Mouse (Mus musculus) midbrain, embryonic 16.5 days (tissue): ENCODE data around the gene Ndufs2. TPM values are rescaled to one million over a fixed set of nuclear protein-coding genes. Genes with fewer than 3 reads are reported as not detected.
A peak's percentile ranks its signal among the peaks of the same experiment; 100 is the strongest.

Source experiments
- ATAC-seq: fragments of 200-750 bp; cut with Nextera tagmentation; 2 replicates; pipeline ENCODE4 v1.8.0; 2017; ENCODE audit warnings: moderate TSS enrichment
- H3K27ac ChIP-seq: fragments of 300-500 bp; sonication (generic); 2 replicates; pipeline ENCODE4 v1.5.1; 2014; ENCODE audit warnings: mild to moderate bottlenecking, low read length, mixed read lengths
- H3K27me3 ChIP-seq: fragments of 300-500 bp; sonication (generic); 2 replicates; pipeline ENCODE4 v1.6.1; 2014; ENCODE audit warnings: low read depth, low read length, mixed read lengths; ENCODE audit not compliant: control insufficient read depth, insufficient read depth
- H3K36me3 ChIP-seq: fragments of 300-500 bp; sonication (generic); 2 replicates; pipeline ENCODE4 v1.6.1; 2014; ENCODE audit warnings: mild to moderate bottlenecking, low read length, moderate library complexity, mixed read lengths; ENCODE audit not compliant: control insufficient read depth, insufficient read depth
- H3K4me1 ChIP-seq: fragments of 300-500 bp; sonication (generic); 2 replicates; pipeline ENCODE4 v1.6.1; 2014; ENCODE audit warnings: mild to moderate bottlenecking, low read length, mixed read lengths; ENCODE audit not compliant: control insufficient read depth, insufficient read depth
- H3K4me2 ChIP-seq: fragments of 300-500 bp; sonication (generic); 2 replicates; pipeline ENCODE4 v1.6.1; 2014; ENCODE audit warnings: mild to moderate bottlenecking, low read length, mixed read lengths
- H3K4me3 ChIP-seq: fragments of 300-500 bp; sonication (generic); 2 replicates; pipeline ENCODE4 v1.5.1; 2014; ENCODE audit warnings: low read depth, mild to moderate bottlenecking, low read length, moderate library complexity, mixed read lengths
- H3K9ac ChIP-seq: fragments of 300-500 bp; sonication (generic); 2 replicates; pipeline ENCODE4 v1.6.1; 2014; ENCODE audit warnings: low read depth, low read length, mixed read lengths
- H3K9me3 ChIP-seq: fragments of 300-500 bp; sonication (generic); replicated peaks from 2 replicates; pipeline ENCODE4 v1.6.1; 2014; ENCODE audit warnings: mild to moderate bottlenecking, low read length, mixed read lengths; ENCODE audit not compliant: control insufficient read depth, poor library complexity, severe bottlenecking
- WGBS: fragments of 180-500 bp; shearing (Covaris S2); extraction: QIAGEN DNeasy Blood & Tissue Kit; methylation state at CpG from one replicate; pipeline ENCODE4 v1.1.7; 2014; 5-methylcytosine and 5-hydroxymethylcytosine counted together
- polyA plus RNA-seq: library from polyadenylated mRNA; unstranded; fragments of >200 nt; fragmentation: Nextera tagmentation; extraction: Ambion mirVana; gene quantifications from 2 replicates; pipeline ENCODE4 v1.2.1, GENCODE M21; 2015

Gene Ndufs2
- polyA plus RNA-seq, 1 experiment from 2014 or later = 225 TPM

- peak overlapping the region; percentile 61 for H3K4me2 ChIP-seq
- peaks cover 27% of the 10 kb centered on the region for H3K4me1 ChIP-seq
- ATAC-seq = no peak
- H3K36me3 ChIP-seq = peaks cover 18% of the 10 kb centered on the region
- 86% methylated on average over 19 of the region's 19 CpGs for WGBS
- H3K27ac ChIP-seq = no peak overlapping the region; the same call in 1 of the 2 replicates
- no peaks in the 10 kb centered on the region for H3K9me3 ChIP-seq
- H3K9ac ChIP-seq = peak overlapping the region; percentile 98; the same call in 1 of the 2 replicates
- no peaks in the 10 kb centered on the region for H3K27me3 ChIP-seq
- H3K4me3 ChIP-seq = peak overlapping the region; percentile 88
These were observed 35.3 kb upstream of the Ndufs2 start for GRCm38 (mm10) chr1:171286517-171286916.

GRCm38 (mm10) chr1:171285096-171285892 lies 34.1 kb upstream of the Ndufs2 start:
- H3K4me2 ChIP-seq = no peak overlapping the region
- peaks cover 33% of the 10 kb centered on the region for H3K4me1 ChIP-seq
- H3K27me3 ChIP-seq = no peaks in the 10 kb centered on the region
- no peaks in the 10 kb centered on the region for H3K9me3 ChIP-seq
- no peak for ATAC-seq
- H3K36me3 ChIP-seq = peaks cover 18% of the 10 kb centered on the region
- H3K9ac ChIP-seq = no peak overlapping the region
- H3K27ac ChIP-seq = no peak overlapping the region
- no peak overlapping the region for H3K4me3 ChIP-seq
- 86% methylated on average over 20 of the region's 20 CpGs for WGBS

GRCm38 (mm10) chr1:171284491-171284890 lies 33.3 kb upstream of the Ndufs2 start:
- Histone ChIP-seq H3K9me3 (no peaks in the 10 kb centered on the region), H3K27ac (no peak overlapping the region), H3K36me3 (peaks cover 18% of the 10 kb centered on the region), H3K4me1 (peaks cover 39% of the 10 kb centered on the region), H3K9ac (no peak overlapping the region), H3K4me2 (no peak overlapping the region), H3K4me3 (no peak overlapping the region), H3K27me3 (no peaks in the 10 kb centered on the region)
- WGBS = 91% methylated on average over 15 of the region's 15 CpGs
- no peak for ATAC-seq

- Histone ChIP-seq H3K27ac (no peak overlapping the region), H3K36me3 (peaks cover 18% of the 10 kb centered on the region), H3K4me2 (no peak overlapping the region), H3K9ac (no peak overlapping the region), H3K4me1 (peaks cover 39% of the 10 kb centered on the region), H3K27me3 (no peaks in the 10 kb centered on the region), H3K4me3 (no peak overlapping the region), H3K9me3 (no peaks in the 10 kb centered on the region)
- ATAC-seq = no peak
- 92% methylated on average over 18 of the region's 18 CpGs for WGBS
These were observed 32.3 kb upstream of the Ndufs2 start for GRCm38 (mm10) chr1:171283188-171284160.

- H3K9me3 ChIP-seq = no peaks in the 10 kb centered on the region
- H3K4me2 ChIP-seq = no peak overlapping the region
- H3K4me3 ChIP-seq = no peak overlapping the region
- no peak overlapping the region for H3K9ac ChIP-seq
- H3K27ac ChIP-seq = no peak overlapping the region
- peaks cover 20% of the 10 kb centered on the region; the same call in 1 of the 2 replicates for H3K36me3 ChIP-seq
- no peaks in the 10 kb centered on the region for H3K27me3 ChIP-seq
- 81% methylated on average over 18 of the region's 18 CpGs for WGBS
- ATAC-seq = no peak
- peaks cover 34% of the 10 kb centered on the region for H3K4me1 ChIP-seq
These were observed 31.1 kb upstream of the Ndufs2 start for GRCm38 (mm10) chr1:171282086-171282805.

- 0% methylated on average over 10 of the region's 10 CpGs for WGBS
These were observed 30.3 kb upstream of the Ndufs2 start for GRCm38 (mm10) chr1:171281528-171281923.

GRCm38 (mm10) chr1:171280916-171281527 lies 29.8 kb upstream of the Ndufs2 start, which contains the start of gene Ppox:
Ppox (minus strand) TSS chr1:171281186.
- Histone ChIP-seq H3K9me3 (no peaks in the 10 kb centered on the region), H3K27ac (peak within 1 kb of the TSS; percentile 60), H3K9ac (peak within 1 kb of the TSS; percentile 73), H3K4me2 (peak within 1 kb of the TSS; percentile 89), H3K27me3 (no peaks in the 10 kb centered on the region), H3K36me3 (peaks cover 26% of the 10 kb centered on the region), H3K4me3 (peak within 1 kb of the TSS; percentile 63), H3K4me1 (peaks cover 23% of the 10 kb centered on the region)
- ATAC-seq = peak; percentile 97
- under 1% methylated on average over 26 of the region's 26 CpGs for WGBS

More at GRCm38 (mm10) chr1:171281528-171281923, 30.3 kb upstream of the Ndufs2 start:
- peak; percentile 29 for ATAC-seq
- peak overlapping the region; percentile 43 for H3K9ac ChIP-seq
- peak overlapping the region; percentile 63 for H3K4me3 ChIP-seq
- peak overlapping the region; percentile 60 for H3K27ac ChIP-seq
- H3K4me2 ChIP-seq = peak overlapping the region; percentile 73
- no peaks in the 10 kb centered on the region for H3K9me3 ChIP-seq
- peaks cover 23% of the 10 kb centered on the region; the same call in 1 of the 2 replicates for H3K36me3 ChIP-seq
- H3K4me1 ChIP-seq = peaks cover 28% of the 10 kb centered on the region
- H3K27me3 ChIP-seq = no peaks in the 10 kb centered on the region

GRCm38 (mm10) chr1:171280250-171280915 lies 29.2 kb upstream of the Ndufs2 start:
- H3K9ac ChIP-seq = peak overlapping the region; percentile 73
- peak overlapping the region; percentile 63 for H3K4me3 ChIP-seq
- H3K4me1 ChIP-seq = peaks cover 17% of the 10 kb centered on the region
- H3K27me3 ChIP-seq = no peaks in the 10 kb centered on the region
- H3K36me3 ChIP-seq = peaks cover 25% of the 10 kb centered on the region
- peak; percentile 25 for ATAC-seq
- WGBS = 1% methylated on average over 25 of the region's 25 CpGs
- H3K4me2 ChIP-seq = peak overlapping the region; percentile 89
- H3K9me3 ChIP-seq = no peaks in the 10 kb centered on the region
- H3K27ac ChIP-seq = peak overlapping the region; percentile 2
